Mouse (Mus musculus): ENCODE measurements at regions not wholly inside any gene's neighbourhood (a gene's known extent, or its start where the extent isn't known, plus 50 kb on each side); places are given as distances from the start of the nearest gene placed in this dataset.
A peak's percentile ranks its signal among the peaks of the same experiment; 100 is the strongest.

DNA sequence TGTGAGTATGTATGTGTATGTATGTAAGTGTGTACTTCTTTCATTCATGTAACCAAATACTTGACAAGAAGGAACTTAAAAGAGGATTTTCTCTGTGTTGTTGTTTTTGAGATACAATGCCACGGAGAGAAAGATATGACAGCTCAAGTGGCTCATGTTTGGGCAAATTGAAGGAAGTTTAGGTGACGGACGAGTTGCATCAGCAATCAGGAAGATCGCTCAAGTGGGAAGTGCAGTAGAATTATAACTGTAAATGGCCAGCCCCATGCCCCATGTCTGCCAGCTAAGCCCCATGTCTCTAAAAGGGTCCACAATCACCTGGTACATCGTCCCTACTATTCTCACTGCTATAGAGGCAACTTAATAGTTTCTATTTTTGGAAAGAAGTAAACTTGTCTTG lies 896.6 kb upstream of the Lrrc6 start:
- DNase-seq (ENCODE audit: low read depth, low spot score): no peak

DNA sequence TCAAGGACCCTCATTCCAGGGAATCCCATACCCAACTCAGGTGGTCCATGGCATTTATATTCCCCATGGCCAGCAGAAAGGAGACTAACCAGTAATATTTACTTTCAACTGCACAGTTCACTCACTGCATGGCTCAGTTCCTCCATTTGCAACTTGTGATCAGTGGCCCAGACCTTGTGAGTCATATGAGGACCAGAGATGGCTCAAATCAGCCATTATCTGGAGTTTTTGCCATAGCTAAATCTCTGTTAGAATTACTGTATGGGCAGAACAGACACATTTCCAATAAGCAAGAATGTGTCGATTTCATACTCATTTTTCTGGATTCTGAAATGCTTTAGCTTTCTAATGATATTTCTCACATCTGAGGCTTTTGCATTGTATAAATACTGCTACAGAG lies 894.4 kb upstream of the Lrrc6 start:
- no peak for DNase-seq (ENCODE audit: low read depth, low spot score)

DNA sequence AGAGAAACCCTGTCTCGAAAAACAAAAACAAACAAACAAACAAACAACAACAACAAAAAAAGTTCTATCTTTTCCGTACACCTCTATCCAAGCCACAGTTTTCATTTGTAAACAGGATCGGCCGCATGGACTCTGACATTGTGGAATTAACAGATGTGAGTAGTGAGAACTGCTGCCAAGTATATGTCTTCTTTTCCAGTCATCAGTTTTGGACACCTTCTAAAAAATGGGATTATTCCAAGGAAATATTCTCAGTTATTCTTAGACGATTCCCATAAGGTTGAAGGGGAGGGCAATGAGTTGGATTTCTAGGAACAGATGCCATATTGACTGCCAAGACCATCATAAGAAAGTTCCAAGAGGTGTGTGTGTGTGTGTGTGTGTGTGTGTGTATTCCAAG lies 891.2 kb upstream of the Lrrc6 start:
- DNase-seq (ENCODE audit: low read depth, low spot score): no peak

DNA sequence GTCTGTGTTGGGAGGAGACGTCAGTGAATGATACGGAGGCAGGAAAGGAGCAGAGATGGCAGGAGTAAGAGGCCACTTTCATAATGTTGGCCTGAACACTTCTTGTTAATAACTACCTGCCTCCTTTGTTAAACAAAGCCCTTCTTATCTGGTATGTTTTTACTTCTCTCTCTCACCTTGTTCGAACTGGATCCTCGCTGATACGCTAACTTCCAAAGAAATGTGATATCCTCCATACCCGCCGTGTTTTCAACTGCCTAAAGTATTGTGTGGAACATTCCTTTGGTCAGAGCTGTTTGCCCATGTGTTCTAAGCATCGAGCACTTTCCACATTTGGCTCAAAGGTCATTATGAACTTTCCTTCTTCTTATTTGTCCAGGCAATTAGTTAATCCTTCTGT lies 887.8 kb upstream of the Lrrc6 start:
- no peak for DNase-seq (ENCODE audit: low read depth, low spot score)

DNA sequence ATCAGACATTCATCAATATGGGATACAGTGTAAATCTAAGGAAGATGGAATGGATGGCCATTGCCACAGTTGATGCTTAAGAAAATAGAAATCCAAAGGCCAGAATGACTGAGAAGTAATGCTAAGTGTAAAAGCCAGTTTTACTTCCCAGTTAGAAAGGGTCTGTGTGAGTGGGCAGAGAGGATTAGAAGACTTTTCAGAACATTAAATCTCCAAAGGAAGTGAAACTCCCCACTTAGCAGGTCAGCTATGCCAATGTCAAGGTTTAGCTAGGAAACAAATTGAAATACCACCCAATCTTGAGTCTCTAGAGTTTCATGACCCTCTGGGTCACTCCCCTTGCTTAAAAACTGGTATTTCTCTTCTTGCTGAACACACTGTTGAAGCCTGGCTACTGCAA lies 886.2 kb upstream of the Lrrc6 start:
- no peak for DNase-seq (ENCODE audit: low read depth, low spot score)

GRCm38 (mm10) chr15:67373599-67373998 lies 872.9 kb upstream of the Lrrc6 start:
- DNase-seq (ENCODE audit: low read depth, low spot score): no peak

- no peak for DNase-seq (ENCODE audit: low read depth, low spot score)
These were observed 872.3 kb upstream of the Lrrc6 start for GRCm38 (mm10) chr15:67373030-67373429.

DNA sequence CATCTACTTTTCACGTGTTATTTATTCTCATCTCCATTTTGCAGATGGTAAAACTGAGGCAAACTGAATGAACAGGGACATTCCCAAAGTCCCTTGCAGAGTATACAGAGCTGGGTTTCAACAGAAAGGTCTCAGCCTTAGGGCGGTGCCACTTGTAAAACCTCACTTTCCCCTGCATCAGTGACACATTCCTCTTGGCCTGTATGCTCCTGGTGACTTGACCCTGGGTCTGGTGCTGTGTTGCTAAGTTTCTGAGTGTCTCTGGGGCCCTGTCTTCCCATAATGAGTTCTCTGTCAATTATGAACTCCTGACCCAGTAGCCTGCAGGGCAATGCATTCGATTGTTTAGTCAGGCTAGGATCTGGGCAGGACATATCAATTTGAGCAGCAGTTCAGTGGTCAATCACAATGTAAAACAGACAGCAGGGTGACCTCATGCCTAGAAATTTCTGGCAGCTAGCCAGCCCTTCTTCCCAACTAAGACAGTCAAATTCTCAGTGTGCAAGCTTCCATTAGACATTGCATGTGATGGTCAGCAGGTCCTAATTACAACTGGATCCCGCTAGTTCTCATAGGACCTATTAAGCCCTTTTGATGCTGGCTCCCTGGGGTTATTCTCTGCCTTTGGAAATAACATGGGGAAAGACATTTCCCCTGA lies 863.5 kb upstream of the Lrrc6 start:
- peak; percentile 11 for DNase-seq (ENCODE audit: low read depth, low spot score)

GRCm38 (mm10) chr15:67361012-67361571 lies 860.4 kb upstream of the Lrrc6 start:
- no peak for DNase-seq (ENCODE audit: low read depth, low spot score)

DNA sequence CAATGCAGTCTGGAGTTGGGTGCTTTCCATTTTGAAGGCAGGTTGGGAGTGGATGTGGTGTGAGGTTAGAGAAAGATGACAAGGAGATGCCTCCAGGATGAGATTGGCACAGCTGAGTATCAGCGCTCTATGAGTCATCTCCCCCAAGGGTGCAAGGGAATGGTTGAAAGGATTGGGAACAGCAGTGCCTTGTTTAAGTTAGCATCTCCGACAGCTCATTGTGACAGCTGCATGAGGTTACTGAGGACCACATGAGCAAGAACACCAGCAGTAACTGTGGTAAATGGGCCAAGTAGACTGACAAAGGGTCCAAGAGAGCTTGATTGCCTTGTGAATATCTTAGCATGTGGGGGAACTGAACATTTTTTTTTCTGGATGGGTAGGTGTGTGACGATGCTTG lies 857.2 kb upstream of the Lrrc6 start:
- no peak for DNase-seq (ENCODE audit: low read depth, low spot score)

GRCm38 (mm10) chr15:67355334-67355733 lies 854.6 kb upstream of the Lrrc6 start:
- DNase-seq (ENCODE audit: low read depth, low spot score): no peak

- DNase-seq (ENCODE audit: low read depth, low spot score): no peak
These were observed 854.0 kb upstream of the Lrrc6 start for GRCm38 (mm10) chr15:67354598-67355159.

DNA sequence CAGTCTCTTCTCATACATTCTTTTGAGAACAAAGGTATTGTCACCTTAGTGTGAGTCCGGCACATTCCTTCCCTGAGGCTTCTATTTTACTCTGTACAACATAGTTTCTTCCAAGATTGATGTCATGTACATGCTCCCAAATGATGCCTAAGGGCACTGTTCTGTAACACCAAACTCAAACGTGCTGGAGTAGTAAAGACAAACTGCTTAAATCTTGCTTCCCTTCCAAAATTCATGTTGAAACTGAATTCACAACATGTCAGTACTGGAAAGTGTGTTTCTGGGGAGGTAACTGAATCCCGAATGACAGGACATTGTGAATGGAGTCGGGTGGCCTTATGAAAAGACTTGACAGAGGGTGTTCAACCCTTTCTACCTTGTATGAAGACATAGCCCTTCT lies 848.8 kb upstream of the Lrrc6 start:
- no peak for DNase-seq (ENCODE audit: low read depth, low spot score)

GRCm38 (mm10) chr15:67345179-67346148 lies 844.8 kb upstream of the Lrrc6 start:
- DNase-seq (ENCODE audit: low read depth, low spot score): no peak

DNA sequence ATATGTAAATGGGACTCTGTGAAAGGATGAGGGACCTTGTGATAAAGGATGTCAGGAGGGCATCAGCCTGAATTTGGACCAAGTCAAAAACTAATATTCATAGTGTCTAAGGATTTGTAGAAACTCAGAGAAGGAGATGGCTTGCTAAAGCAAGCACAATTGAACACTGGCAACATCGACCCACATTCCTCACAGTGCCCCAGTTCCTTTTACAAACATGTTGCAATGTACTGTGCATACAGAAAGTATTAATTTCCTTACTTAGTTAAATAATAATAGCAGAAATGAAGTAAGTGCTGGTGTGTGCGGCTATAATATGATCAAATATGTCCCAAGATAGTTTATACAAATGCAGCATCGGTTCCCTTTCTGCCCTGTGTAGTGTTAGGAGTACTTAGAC lies 841.3 kb upstream of the Lrrc6 start:
- DNase-seq (ENCODE audit: low read depth, low spot score): no peak

DNA sequence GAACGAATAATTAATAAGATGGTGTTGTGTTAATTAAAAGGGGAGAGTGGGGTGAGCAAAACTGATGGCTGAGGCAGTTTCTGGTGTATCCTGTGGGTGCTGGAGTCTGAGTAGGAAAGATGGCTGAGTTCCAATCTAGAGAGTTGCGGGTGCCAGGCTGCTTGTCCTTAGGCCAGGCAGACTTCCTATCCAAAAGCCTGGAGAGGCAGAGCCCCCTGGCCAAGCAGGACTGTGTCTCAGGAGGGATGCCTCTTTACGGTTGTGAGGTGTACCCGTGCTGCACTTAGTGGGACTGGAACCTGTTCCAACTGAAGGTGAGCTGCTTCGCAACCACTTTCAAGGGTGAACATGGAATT lies 836.3 kb upstream of the Lrrc6 start:
- no peak for DNase-seq (ENCODE audit: low read depth, low spot score)

- no peak for DNase-seq (ENCODE audit: low read depth, low spot score)
These were observed 835.8 kb upstream of the Lrrc6 start for GRCm38 (mm10) chr15:67336294-67337039.

- no peak for DNase-seq (ENCODE audit: low read depth, low spot score)
These were observed 831.8 kb upstream of the Lrrc6 start for GRCm38 (mm10) chr15:67332521-67332920.

DNA sequence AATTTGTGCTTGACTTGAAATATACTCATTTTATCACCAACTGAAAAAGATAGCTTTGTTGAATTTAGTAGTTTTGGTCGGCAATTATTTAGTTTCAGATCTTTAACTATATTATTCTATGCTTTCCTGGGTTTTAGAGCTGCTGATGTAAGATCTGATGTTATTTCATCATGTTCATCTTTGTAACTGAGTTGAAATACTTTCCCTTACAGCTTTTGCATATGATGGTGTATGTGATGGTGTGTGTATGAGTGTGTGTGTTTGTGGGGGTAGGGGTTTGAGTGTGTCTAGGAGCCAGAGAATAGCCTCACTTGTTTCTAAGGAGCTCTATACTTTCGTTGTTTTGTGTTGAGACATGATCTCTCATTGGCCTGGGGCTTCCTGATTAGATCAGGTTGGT lies 819.6 kb upstream of the Lrrc6 start:
- DNase-seq (ENCODE audit: low read depth, low spot score): no peak

DNA sequence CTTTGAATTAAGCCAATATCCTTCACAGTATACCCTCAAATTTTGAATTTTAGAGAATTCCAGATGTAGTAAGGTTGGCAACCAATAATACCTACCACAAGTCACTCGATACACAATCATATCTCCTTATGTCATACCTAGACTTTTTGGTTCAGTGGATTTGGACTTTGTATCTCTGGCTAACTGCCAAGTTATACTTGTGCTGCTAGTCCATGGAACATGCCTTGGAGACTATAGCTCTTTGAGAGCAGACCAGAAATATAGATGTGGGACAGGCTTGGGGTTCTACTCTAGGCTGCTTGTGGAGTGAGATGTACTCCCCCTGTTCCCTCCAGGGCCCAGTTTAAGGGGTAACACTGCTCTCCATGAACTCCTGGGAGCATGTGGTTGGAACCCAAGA lies 814.5 kb upstream of the Lrrc6 start:
- DNase-seq (ENCODE audit: low read depth, low spot score): no peak

GRCm38 (mm10) chr15:67313648-67314047 lies 812.9 kb upstream of the Lrrc6 start:
- DNase-seq (ENCODE audit: low read depth, low spot score): no peak

DNA sequence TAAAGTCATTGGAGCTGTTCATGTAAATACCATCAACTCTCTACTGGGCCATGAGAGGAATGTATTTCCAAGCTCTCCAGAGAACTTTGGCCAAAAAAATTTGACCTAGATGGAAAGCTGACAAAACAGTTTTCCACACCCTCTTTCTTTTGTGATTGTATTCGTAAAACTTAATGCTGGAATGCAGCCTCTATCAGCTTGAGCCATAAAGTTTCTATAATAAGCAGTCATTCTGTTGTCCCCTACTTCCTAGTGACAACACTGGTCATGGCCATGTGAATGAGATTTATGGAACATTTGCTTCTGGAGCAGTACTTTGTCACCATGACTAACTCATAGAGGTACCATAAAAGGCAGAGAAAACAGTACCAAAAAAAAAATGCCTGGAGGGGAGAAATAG lies 805.0 kb upstream of the Lrrc6 start:
- no peak for DNase-seq (ENCODE audit: low read depth, low spot score)
